Mouse (Mus musculus) hematopoietic stem cell, adult 5-6 weeks (primary cell): Measurements from ENCODE around the gene Pex26. TPM values are rescaled to one million over a fixed set of nuclear protein-coding genes. Genes with fewer than 3 reads are reported as not detected.

ENCODE experiments used
- ATAC-seq, 2 experiments: fragments of 125-278 bp in 1 of 2; replicated peaks in 1 of 2; 2 replicates each; pipeline ENCODE4 v1.8.0; 2016 to 2017; ENCODE audit warnings: inconsistent platforms in 2 of 2, mild to moderate bottlenecking in 2 of 2, moderate number of reproducible peaks in 2 of 2, low read depth in 1 of 2, moderate TSS enrichment in 1 of 2; ENCODE audit not compliant: low FRiP score in 2 of 2, poor library complexity in 2 of 2, severe bottlenecking in 2 of 2, insufficient read depth in 1 of 2, low TSS enrichment in 1 of 2
- total RNA-seq: library from RNA; stranded (forward); fragments of 172-1452, 232-1000 nt; gene quantifications from 2 replicates; pipeline ENCODE4 v1.2.3, GENCODE M21; 2017

Gene Pex26
- 7.8 and 9.6 TPM in 2 replicates for total RNA-seq

DNA sequence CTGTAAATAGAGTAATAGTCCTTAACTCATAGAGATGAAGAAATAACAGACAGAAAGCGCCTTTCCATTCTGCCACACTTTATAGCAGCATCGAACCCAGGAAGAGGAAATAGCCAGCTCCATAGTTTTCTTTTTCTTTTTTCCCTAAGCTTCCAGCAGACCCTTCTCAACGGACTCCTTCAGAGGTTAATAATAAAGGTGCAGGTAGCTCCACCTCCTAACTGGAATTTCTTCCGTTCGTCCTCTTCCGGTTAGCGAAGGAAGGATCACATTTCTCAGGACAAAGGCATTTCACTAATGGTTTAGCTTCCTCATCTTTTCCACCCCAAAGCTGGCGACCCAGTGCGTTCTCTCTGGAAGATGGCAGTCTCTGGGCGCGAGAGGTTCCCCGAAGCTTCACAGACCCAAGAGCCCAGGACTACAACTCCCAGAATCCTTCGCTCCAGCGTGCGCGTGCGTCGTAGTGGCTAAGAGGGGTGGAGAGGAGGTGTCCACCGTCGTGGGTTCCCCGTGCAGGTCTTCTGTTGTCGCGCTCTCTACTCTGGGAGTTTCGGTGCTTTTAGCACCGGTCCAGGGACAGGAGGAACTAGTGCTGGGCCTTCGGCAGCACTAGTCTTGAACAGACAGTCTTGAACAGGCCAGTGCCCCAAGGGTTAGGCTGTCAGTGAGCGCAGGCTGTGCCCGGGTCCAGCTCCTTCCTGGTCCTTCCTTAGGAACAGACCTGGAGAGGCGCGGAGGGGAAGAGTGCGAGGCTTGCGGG, at the start of gene Pex26:
Gene Pex26, plus strand, starts transcription at position 254 of the 760 bp plus-strand sequence.
- peak; percentile 92 to 94 for ATAC-seq

DNA sequence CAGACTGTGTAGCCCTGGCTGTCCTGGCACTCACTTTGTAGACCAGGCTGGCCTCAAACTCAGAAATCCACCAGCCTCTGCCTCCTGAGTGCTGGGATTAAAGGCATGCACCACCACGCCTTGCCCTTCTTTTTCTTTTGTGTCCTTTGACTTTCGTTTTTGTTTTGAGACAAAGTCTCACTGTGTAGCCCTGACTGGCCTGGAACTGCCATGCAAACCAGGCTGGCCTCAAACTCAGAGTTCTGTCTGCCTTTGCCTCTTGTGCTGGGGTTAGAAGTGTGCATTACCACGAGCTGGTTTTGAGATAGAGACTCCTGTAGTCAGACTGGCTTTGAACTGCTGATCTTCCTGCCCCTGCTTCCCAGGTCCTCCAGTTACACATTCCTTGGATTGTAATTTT, 49.2 kb upstream of the Pex26 start:
- ATAC-seq, result no peak

DNA sequence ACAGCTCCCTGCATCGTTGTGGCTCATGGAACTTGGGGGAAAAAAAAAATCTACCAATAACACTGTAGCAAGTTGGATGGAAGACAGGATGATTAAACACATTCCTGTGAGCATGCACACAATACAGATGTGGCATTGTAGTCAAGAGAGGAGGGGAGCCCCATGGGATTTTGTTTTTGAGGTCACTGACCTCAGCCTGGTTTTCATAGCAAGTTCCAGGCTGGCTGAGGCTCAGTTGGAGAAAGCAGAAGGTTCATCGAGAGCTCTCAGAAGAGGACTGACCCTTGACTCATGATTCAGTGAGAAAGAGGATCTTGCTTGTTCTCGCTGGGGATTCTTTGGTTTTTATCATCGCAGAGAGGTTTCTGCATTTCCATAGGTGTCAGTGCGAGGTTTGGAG, 48.6 kb upstream of the Pex26 start:
- no peak for ATAC-seq

DNA sequence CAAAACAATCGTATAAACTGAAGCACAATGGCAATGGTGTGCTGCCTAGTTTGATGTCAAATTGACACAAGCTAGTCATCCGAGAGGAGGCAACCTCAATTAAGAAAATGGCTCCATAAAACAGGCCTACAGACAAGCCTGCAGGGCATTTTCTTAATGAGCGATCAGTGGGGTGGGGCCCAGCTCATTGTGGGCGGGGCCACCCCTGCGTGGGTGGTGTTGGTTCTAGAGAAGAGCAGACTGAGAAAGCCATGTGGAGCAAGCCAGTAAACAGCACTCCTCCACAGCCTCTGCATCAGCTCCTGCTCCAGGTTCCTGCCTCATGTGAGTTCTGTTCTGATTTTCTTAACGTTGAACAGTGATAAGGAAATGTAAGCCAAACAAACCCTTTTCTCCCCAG, 46.2 kb upstream of the Pex26 start:
- ATAC-seq, result no peak

DNA sequence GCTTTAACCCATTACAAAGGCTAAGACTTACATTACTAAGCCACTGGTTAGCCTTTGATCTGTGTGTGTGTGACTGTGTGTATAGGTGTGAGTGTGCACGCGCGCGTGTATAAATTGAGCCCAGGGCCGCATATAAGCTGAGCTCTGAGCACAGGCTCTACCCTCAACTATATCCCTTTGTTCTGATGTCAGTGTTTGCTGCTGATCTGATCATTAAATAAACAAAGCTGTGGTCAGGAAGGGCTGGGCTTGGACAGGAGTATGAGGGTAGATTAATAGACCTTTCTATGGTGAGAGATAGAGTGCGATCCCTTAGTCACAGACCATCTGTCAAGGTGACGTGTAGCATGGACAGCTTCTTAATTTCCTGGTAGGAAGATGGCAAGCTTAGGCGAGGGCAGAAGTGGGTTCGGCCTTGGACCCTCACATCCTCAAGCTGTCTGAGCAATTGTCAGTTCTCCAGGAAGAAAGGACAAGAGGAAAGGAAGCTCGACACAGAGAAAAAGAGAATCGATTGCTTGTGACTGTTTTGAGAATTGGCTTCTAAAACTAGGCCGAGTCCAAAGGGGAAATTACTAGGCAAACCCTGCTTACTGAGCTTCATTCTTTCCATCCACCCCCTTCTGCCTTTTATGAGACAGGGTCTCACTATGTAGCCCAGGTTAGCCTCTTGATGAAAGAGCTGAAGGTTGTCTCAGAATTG, 45.0 kb upstream of the Pex26 start:
- ATAC-seq, result no peak

DNA sequence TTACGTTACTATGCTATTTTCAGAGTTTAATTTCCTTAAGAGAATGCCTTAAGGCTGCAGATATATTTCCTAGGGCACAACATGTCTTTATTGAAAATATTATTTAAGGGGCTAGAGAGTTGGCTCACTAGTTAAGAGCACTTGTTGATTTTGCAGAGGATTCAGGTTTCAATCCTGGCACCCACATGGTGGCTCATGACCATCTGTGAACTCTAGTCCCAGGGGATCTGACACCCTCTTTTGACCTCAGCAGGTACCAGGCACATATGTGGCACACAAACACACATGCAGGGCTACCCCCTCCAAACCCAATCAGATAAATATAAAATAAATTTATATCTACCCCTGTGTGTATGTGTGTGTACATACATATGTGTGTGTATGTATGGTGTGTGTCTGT, 44.2 kb upstream of the Pex26 start:
- no peak for ATAC-seq

DNA sequence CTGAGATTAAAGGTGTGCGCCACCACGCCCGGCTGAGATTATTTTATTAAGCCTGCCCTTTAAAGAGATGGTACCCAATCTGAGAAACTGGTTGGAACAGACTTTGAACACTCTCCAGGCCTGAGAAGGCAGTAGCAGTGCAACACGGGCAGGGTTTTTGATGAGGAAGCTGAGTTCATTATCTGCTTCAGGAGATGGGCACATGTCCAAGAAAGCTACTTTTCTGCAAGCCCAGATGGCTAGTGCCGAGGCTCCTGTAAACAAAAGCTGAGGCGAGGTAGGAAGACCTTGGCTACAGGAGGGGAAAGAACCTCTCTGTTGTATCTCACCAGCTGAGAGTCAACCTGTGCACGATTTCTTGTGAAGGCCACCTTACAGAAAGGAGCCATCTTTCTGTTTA, 41.2 kb upstream of the Pex26 start:
- no peak for ATAC-seq

DNA sequence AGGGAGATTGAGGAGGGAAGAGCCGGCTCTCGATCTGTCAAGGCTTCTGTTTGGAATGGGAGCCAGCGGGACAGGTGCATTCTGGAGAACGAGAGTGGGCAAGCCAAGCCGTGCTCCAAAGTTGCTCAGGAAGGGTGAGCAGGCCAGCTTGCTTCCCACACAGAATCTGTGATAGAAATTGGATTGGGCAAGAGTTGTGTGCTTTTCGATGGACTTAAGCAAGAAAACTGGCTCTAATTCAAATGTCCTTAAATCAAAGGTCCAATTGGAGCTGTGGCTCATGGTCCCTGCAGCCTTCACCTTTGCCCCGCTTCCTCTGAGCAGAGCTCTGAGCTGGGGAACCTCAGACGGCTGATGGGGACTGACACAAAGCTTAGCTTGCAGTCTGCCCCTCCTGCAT, 40.0 kb upstream of the Pex26 start:
- ATAC-seq, result no peak

DNA sequence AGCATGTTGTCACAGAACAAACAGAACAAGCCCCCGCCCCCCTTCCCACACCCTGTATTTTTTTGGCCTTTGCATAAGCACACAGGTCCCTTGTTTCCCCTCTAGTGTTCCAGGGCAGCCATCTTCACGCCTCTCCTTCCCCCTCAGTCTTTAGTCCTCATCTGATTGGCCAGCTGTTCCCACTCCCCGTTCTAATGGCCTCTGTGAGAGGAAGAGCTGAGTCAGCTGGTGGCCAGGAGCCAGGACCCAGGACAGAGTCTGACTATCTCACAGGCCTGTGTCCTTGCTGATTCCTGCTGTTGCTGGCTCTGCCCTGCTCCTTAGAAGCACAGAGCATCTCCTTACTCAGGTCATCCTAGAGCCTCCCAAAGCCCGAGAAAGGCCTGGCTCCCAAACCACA, 39.4 kb upstream of the Pex26 start:
- ATAC-seq, result no peak

DNA sequence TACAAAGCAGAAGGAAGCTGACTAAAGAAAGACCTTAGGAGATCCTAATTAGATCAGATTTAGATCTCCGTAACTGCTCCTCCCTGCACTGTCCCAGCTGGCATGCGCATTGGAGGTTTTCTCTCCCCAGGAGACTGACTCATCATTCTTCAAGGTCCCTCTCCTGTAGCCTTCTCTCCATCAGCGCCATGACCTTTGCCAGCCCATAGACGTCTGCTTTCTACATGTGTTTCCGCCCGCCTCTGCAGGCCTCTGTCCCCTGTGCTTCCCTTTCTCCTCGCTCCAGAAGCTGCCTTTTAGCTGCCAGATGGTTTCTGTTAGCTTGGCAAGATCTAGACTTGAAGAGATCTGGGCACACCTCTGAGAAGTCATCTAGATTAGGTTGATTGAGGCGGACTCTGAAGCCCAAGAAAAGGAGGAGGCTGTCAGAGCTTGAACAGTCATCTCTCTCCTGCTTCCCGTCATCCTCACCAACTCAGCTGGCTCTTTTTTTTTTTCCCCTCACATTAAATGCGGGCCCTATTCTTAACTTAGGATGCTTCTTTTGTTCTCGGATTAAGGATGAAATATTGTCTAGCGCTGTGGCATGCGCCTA, 38.4 kb upstream of the Pex26 start:
- no peak for ATAC-seq

DNA sequence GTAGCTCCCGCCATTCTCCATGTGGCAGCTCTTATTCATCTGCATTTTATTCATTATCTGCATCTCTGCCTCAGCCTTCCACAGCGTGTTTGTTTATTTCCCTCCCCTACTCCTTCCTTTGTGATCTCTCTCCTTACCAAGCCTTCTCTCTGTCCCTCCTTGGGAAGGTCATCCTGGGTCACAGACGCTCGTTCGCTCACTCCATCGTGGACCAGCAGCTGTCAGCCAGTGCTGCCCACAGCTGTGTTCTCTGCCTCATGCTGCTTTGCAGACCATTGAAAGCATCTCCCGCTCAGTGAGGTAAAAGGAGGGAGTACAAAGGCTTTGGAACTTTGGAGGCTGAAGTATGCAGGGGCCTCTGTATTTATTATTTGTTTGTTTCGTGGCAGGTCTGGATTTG, 37.6 kb upstream of the Pex26 start:
- ATAC-seq, result no peak

DNA sequence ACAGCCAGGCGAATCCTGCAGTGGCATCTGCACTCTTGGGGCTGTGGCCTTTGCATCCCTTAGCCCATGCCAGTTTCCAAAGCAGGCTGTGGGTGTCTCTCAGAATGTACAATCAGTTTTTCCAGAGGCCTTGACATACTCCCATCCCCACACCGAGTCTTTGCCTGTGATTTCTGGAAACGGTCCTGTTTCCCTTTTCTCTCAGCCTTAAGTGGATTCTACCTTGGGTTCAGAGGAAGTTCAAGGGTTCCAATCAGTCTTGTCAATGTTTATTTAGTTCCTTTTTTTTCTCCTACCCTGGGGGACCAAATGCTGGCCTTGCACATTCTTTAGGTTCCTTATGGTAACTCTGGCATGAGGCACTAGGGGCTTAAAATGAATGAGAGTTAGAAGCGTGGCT, 36.7 kb upstream of the Pex26 start:
- peak; percentile 49 to 86; a peak in 3 of 4 replicates for ATAC-seq

DNA sequence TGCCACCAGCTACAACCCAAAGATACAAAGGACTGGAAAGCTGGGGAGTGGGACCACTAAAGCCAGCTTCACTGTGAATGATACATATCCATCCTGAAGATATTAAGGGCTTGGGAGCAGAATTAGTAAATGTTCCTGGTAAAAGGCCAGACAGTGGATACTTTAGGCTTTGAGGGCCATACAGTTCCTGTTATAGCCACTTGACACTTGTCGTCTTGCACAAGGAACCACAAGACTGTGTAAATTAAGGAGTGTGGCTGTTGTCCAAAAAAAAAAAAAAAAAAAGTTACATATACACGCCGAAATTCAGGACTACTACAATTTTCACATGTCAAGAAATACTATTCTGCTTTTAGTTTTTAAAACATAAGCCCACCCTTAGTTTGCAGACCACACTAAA, 35.1 kb upstream of the Pex26 start:
- no peak; a peak in 1 of 4 replicates for ATAC-seq

DNA sequence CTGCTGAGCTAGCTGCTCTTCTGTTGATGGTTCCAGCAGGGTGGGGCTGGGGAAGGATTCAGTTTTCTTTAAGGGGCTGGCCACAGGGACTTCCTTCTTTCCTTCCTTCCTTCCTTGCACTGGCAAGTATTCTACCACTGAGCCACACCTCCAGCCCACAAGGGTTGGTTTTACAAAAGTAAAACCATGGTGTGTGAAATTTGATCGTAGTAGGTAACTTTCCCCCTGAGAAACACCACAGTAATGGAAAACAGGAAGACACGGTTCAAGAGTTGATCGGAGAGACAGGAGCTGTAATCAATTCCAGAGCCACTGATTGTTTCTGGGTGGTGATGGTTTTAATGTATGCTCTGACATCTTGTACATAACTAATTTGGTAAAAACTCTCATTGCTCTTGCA, 34.0 kb upstream of the Pex26 start:
- ATAC-seq, result peak in 1 of 2 experiments; percentile 20; a peak in 1 of 4 replicates

DNA sequence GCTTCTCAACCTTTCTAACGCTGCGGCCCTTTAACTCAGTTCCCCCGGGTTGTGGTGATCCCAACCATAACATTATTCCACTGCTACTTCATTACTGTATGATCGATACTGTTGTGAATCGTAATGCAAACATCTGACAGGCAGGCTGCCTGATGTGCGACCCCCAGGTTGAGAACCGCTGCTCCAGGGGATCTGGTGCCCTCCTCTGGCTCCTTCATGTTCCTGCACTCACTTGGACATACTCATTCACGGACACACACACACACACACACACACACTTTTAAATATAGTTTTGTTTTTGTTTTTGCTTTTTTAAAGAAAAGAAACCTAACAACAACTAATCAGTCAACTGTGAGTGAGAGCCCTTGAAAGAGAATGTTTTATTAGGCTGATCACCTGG, 33.3 kb upstream of the Pex26 start:
- no peak for ATAC-seq

DNA sequence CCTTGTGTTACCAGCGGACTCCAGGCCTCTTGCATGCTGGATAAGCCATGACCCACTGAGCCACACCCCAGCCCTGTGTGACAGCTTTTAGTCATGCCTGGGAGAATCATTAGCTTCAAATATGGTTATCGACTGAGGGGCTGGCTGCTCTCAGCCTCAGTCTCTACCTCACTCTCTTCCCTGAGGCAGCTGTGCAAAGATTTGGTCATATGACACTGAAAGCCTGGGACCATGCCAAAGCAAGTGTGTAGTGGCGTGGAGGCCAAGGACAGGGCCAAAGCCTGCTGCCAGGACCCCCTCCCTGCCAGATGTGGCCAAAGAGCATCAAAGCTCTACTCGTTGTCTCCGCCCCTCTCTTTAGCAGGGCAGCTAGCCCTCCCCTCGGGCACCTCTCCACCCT, 31.7 kb upstream of the Pex26 start:
- ATAC-seq, result no peak

DNA sequence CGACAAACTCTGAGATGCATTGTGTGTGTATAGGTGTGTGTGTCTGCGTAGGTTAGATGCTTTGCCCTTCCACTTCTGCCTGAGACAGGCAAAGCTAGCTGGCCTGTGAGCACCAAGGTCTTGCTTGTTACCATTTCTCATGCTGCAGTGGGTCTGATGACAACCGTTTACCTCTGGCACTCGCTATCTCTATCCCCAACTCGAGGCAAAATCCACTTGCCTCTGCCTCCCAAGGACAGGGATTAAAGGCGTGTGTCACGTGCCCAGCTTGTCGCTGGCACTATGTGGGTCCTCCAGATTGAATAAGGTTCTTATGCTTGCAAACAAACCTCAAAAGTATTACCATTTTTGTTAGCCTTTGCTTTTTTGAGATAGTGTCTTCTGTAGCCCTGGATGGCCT, 30.3 kb upstream of the Pex26 start:
- no peak for ATAC-seq

DNA sequence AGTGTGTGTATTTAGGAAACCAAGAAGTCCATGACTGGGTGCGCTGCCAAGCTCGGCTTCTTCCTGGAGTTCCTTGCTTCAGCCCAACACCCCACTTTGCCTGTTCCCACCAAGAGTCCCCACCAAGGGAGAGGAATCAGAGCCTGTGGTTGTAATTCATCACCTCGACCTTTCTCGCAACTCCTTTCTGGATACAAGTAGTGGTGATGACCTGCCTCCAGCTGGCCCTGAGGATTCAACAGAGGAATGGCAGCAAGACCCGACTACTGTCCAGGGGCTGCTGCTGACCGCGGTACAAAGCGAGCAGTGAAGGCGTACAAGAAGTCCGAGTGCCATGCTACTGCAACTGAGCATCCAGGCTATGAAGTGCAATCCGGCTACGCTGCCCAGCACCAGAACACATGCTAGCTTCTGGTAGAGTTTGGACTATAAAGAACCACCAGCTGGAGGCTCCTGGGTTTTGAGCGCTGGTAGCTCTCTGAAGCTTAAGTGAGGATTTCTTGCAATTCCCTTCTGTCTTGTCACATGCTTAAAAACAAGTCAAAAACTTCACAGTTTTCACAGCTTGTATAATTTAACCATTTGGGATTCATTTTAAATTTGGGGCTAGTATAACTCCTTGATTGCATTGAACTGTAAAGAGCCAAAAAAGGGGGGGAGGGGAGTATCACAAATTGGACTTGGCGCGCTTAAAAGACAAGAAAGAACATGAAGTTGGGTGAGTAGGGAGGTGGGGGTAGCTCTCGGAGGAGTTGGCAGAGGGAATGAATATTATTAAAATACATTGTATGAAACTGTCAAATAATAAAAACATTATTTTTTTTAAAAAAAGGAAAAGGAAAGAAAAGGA, 28.8 kb upstream of the Pex26 start:
- ATAC-seq, result no peak
